Mouse (Mus musculus): ENCODE results near the gene Gm4737. TPM values are rescaled to one million over a fixed set of nuclear protein-coding genes. Genes with fewer than 3 reads are reported as not detected.

Gene Gm4737
- total and polyA plus RNA-seq, 3 experiments, result 51.4 to 154 (median 118) TPM

DNA sequence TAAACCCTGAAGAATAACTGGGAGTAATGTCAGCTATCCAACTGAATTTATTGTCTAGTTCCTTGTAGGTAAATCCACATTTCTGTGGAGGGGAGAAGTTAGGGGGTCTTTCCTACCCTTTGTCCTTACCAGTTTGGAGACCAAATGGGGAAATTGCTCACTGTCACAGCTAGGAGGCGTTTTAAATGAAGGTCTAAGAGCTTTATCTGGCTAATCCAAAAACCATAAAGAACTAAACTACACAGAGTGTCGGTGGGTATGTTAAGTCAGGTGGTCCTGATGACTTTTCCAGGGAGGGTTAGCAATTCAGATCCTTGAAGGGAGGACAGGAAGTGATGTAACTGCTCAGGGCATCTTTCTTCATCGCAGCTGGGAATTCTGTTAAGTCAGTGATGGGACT lies 34.3 kb downstream of the Gm4737 start:
- TF ChIP-seq MAX (IDR thresholded peaks at IDR 0.05; ENCODE audit: low read length) (no peak), CHD1 (IDR thresholded peaks at IDR 0.05; ENCODE audit: low read depth, low read length) (no peak), CTCF (conservative IDR thresholded peaks at IDR 0.05 in 1 of 2, IDR thresholded peaks at IDR 0.05 in 1 of 2; ENCODE audit: low read depth in 2 of 2, low read length in 2 of 2) (peak in 1 of 2 experiments; percentile 28; a peak in 2 of 4 replicates), MEF2A (IDR thresholded peaks at IDR 0.05; ENCODE audit: borderline replicate concordance, low read depth, low read length) (no peak), JUN (IDR thresholded peaks at IDR 0.05; ENCODE audit: insufficient read depth, low read depth, low read length) (no peak), MYC (IDR thresholded peaks at IDR 0.05; ENCODE audit: low read depth, low read length) (no peak), POLR2AphosphoS2 (IDR thresholded peaks at IDR 0.05; ENCODE audit: low read depth, low read length) (no peak), ZNF384 (IDR thresholded peaks at IDR 0.05; ENCODE audit: low read depth, low read length) (no peak)
- Histone ChIP-seq H3K4me3 (replicated peaks in 1 of 3; ENCODE audit: low read depth in 2 of 3, low read length in 2 of 3, poor library complexity in 1 of 3) (peak overlapping the region in 1 of 3 experiments; percentile 47), H3K9ac (ENCODE audit: insufficient read depth, low read depth) (no peak overlapping the region), H3K27me3 (replicated peaks) (no peaks in the 10 kb centered on the region), H3K27ac (ENCODE audit: insufficient read depth, low read depth) (no peak overlapping the region), H3K79me2 (replicated peaks; ENCODE audit: control insufficient read depth, extremely low read depth, insufficient read depth, poor library complexity, severe bottlenecking) (no peaks in the 10 kb centered on the region), H3K4me2 (ENCODE audit: insufficient read depth, low read depth, poor library complexity, severe bottlenecking) (peak overlapping the region; percentile 16; the same call in 1 of the 2 replicates), H3K36me3 (replicated peaks in 1 of 2; ENCODE audit: control insufficient read depth in 1 of 2, insufficient read depth in 1 of 2, low read length in 1 of 2) (no peaks in the 10 kb centered on the region), H3K9me3 (replicated peaks; ENCODE audit: low read length) (peaks cover 36% of the 10 kb centered on the region), H3K4me1 (ENCODE audit: control insufficient read depth in 1 of 2, insufficient read depth in 2 of 2) (peaks cover 0 to 6% of the 10 kb centered on the region in 2 experiments; a peak in 1 of 4 replicates)
- peak; percentile 17 for DNase-seq (ENCODE audit: extremely low read depth)
- in situ Hi-C loops (cut with MboI; ENCODE audit: low pct_ligation_motif_present, low pct_unique_long_range_greater_than_20kb, low sequenced_read_pairs) (loop anchor here (5.0 kb wide), 1 partner anchor 132 kb away; no protein-coding TSS in a partner anchor), dilution Hi-C loops (cut with MboI; ENCODE audit: extremely low pct_ligation_motif_present, extremely low pct_unique_long_range_greater_than_20kb, low sequenced_read_pairs) (no loop called here)

DNA sequence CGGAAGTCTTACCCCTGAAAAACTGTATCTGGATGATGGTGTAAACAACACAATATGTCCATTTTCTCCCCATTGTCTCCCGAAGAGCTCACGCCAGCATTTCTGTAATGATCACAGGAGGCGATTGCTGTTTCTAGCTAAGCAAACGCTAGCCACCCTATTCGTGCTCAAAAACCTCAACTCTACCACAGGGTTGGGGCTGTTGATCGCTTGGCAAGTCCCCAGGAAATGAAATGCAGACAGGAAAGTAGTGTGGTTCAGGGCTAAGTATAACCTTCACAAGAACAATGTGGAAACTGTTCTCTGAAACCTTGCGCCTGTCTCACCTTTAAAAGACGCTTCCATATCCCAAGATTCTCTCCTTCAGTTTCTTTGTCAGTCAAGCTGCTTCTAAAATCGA lies 34.9 kb downstream of the Gm4737 start, which contains the start of gene Cd96:
Cd96 (minus strand) TSS at position 232 of the 400 bp plus-strand sequence.
- H3K9me3 ChIP-seq (replicated peaks; ENCODE audit: low read length), result peaks cover 34% of the 10 kb centered on the region
- TF ChIP-seq ZC3H11A (IDR thresholded peaks at IDR 0.05; ENCODE audit: low read depth, low read length), result no peak
- no peak for TF ChIP-seq GABPA (IDR thresholded peaks at IDR 0.05; ENCODE audit: insufficient replicate concordance, low read depth, low read length)
- no peak for TF ChIP-seq CHD2 (IDR thresholded peaks at IDR 0.05; ENCODE audit: low read length)
- no peak for TF ChIP-seq POLR2AphosphoS2 (IDR thresholded peaks at IDR 0.05; ENCODE audit: low read depth, low read length)
- no peak for TF ChIP-seq KAT2A (IDR thresholded peaks at IDR 0.05; ENCODE audit: insufficient replicate concordance, low read length)
- TF ChIP-seq ZMIZ1 (IDR thresholded peaks at IDR 0.05; ENCODE audit: low read depth, low read length), result no peak
- TF ChIP-seq TBP (conservative IDR thresholded peaks at IDR 0.05; ENCODE audit: low read depth, low read length), result peak; percentile 54; the same call in 1 of the 2 replicates
- no peak; the same call in 1 of the 2 replicates for TF ChIP-seq ETS1 (conservative IDR thresholded peaks at IDR 0.05; ENCODE audit: low read depth, low read length)
- no peak for TF ChIP-seq NELFE (IDR thresholded peaks at IDR 0.05; ENCODE audit: low read depth, low read length)
- no peak for TF ChIP-seq JUND (conservative IDR thresholded peaks at IDR 0.05; ENCODE audit: low read depth, low read length)
- no peak for TF ChIP-seq JUN (IDR thresholded peaks at IDR 0.05; ENCODE audit: insufficient read depth, low read depth, low read length)
- no peak for TF ChIP-seq CHD1 (IDR thresholded peaks at IDR 0.05; ENCODE audit: low read depth, low read length)
- no peak for TF ChIP-seq MYC (IDR thresholded peaks at IDR 0.05; ENCODE audit: low read depth, low read length)
- TF ChIP-seq NRF1 (IDR thresholded peaks at IDR 0.05; ENCODE audit: low read depth, low read length), result no peak
- no peak for TF ChIP-seq MAZ (IDR thresholded peaks at IDR 0.05; ENCODE audit: low read depth, low read length)
- 0 out of 2 replicates have a peak, but pooled peaks have one; percentile 42 for TF ChIP-seq MXI1 (IDR thresholded peaks at IDR 0.05; ENCODE audit: low read depth, low read length)
- no peak for TF ChIP-seq PAX5 (IDR thresholded peaks at IDR 0.05; ENCODE audit: low read length)
- TF ChIP-seq HCFC1 (IDR thresholded peaks at IDR 0.05; ENCODE audit: low read depth, low read length), result no peak
- TF ChIP-seq SIN3A (IDR thresholded peaks at IDR 0.05; ENCODE audit: low read length), result peak; percentile 48; the same call in 1 of the 2 replicates
- 0 out of 2 replicates have a peak, but pooled peaks have one; percentile 51 for TF ChIP-seq MAX (IDR thresholded peaks at IDR 0.05; ENCODE audit: low read length)
- no peak for TF ChIP-seq SMC3 (IDR thresholded peaks at IDR 0.05; ENCODE audit: low read depth, low read length)
- no peak for TF ChIP-seq RAD21 (IDR thresholded peaks at IDR 0.05; ENCODE audit: low read depth, low read length)
- no peak for TF ChIP-seq UBTF (IDR thresholded peaks at IDR 0.05; ENCODE audit: low read depth, low read length)
- no peak for TF ChIP-seq ZKSCAN1 (IDR thresholded peaks at IDR 0.05; ENCODE audit: borderline replicate concordance, low read depth, low read length)
- TF ChIP-seq MAFK (IDR thresholded peaks at IDR 0.05; ENCODE audit: insufficient replicate concordance, low read length), result peak; percentile 56; the same call in 1 of the 2 replicates
- no peak for TF ChIP-seq CTCF (conservative IDR thresholded peaks at IDR 0.05 in 1 of 2, IDR thresholded peaks at IDR 0.05 in 1 of 2; ENCODE audit: low read depth in 2 of 2, low read length in 2 of 2)
- TF ChIP-seq IRF4 (IDR thresholded peaks at IDR 0.05; ENCODE audit: low read depth, low read length), result peak; percentile 44; the same call in 1 of the 2 replicates
- no peak for TF ChIP-seq ZNF384 (IDR thresholded peaks at IDR 0.05; ENCODE audit: low read depth, low read length)
- no peak for TF ChIP-seq RCOR1 (conservative IDR thresholded peaks at IDR 0.05; ENCODE audit: low read depth, low read length)

More for the DNA sequence above, 34.9 kb downstream of the Gm4737 start, which contains the start of gene Cd96:
- H3K9ac ChIP-seq (ENCODE audit: insufficient read depth, low read depth), result peak within 1 kb of the TSS; percentile 68
- peak within 1 kb of the TSS; percentile 30; the same call in 1 of the 2 replicates for H3K4me2 ChIP-seq (ENCODE audit: insufficient read depth, low read depth, poor library complexity, severe bottlenecking)
- no peaks in the 10 kb centered on the region for H3K27me3 ChIP-seq (replicated peaks)
- in situ Hi-C loops (cut with MboI; ENCODE audit: low pct_ligation_motif_present, low pct_unique_long_range_greater_than_20kb, low sequenced_read_pairs) (loop anchor here (5.0 kb wide), 1 partner anchor 132 kb away; no protein-coding TSS in a partner anchor), dilution Hi-C loops (cut with MboI; ENCODE audit: extremely low pct_ligation_motif_present, extremely low pct_unique_long_range_greater_than_20kb, low sequenced_read_pairs) (no loop called here)
- peaks cover 0 to 6% of the 10 kb centered on the region in 2 experiments; a peak in 1 of 4 replicates for H3K4me1 ChIP-seq (ENCODE audit: control insufficient read depth in 1 of 2, insufficient read depth in 2 of 2)
- H3K79me2 ChIP-seq (replicated peaks; ENCODE audit: control insufficient read depth, extremely low read depth, insufficient read depth, poor library complexity, severe bottlenecking), result no peaks in the 10 kb centered on the region
- no peaks in the 10 kb centered on the region for H3K36me3 ChIP-seq (replicated peaks in 1 of 2; ENCODE audit: control insufficient read depth in 1 of 2, insufficient read depth in 1 of 2, low read length in 1 of 2)
- peak; percentile 59 for DNase-seq (ENCODE audit: extremely low read depth)
- H3K4me3 ChIP-seq (replicated peaks in 1 of 3; ENCODE audit: low read depth in 2 of 3, low read length in 2 of 3, poor library complexity in 1 of 3), result peak within 1 kb of the TSS; percentile 29 to 49 (median 47)
- peak within 1 kb of the TSS; percentile 62; the same call in 1 of the 2 replicates for H3K27ac ChIP-seq (ENCODE audit: insufficient read depth, low read depth)

Measured in CH12.LX (cell line).